Mouse (Mus musculus) adrenal gland (tissue): ENCODE measurements around the gene Pdrg1.

ENCODE experiments used
- intact Hi-C: fragments of 180-260 bp; cut with DNase I; formaldehyde crosslinking; loops from one replicate; pipeline ENCODE4 v1.15.1; 2025
- long read RNA-seq, 2 experiments: library from polyadenylated mRNA; unstranded; transcript quantifications; one replicate each; pipeline ENCODE4 v2.0.0; 2020; ENCODE audit warnings: borderline replicate concordance in 1 of 2; ENCODE audit not compliant: insufficient replicate concordance in 1 of 2

The Pdrg1 gene
- long read RNA-seq, experiment 1, transcript Pdrg1-201 (5 exons, 1,273 nt), result major isoform, 161 of 186 reads
- long read RNA-seq, experiment 1, partial matches to known transcripts, result 0 of 186 reads
- long read RNA-seq, experiment 1, other reads (novel, unspliced or antisense), result 23 of 186 reads
- long read RNA-seq, experiment 2, transcript Pdrg1-201 (5 exons, 1,273 nt), result major isoform, 196 of 218 reads
- long read RNA-seq, experiment 2, partial matches to known transcripts, result 9 of 218 reads
- long read RNA-seq, experiment 2, other reads (novel, unspliced or antisense), result 11 of 218 reads

- intact Hi-C loops, result loop anchor here (5.0 kb wide), 2 partner anchors 78 to 98 kb away; no protein-coding TSS in a partner anchor
Observed at GRCm38 (mm10) chr2:153014758-153015593, at the start of gene Pdrg1. Gene Pdrg1 (minus strand): TSS chr2:153015427.

- intact Hi-C loops, result no loop called here
Observed at GRCm38 (mm10) chr2:153064190-153064970, 49.2 kb upstream of the Pdrg1 start.

- intact Hi-C loops, result no loop called here
Observed at GRCm38 (mm10) chr2:153063394-153063793, 48.2 kb upstream of the Pdrg1 start.

- intact Hi-C loops, result no loop called here
Observed at GRCm38 (mm10) chr2:153060216-153060615, 45.0 kb upstream of the Pdrg1 start.

- intact Hi-C loops, result no loop called here
Observed at GRCm38 (mm10) chr2:153058365-153058764, 43.1 kb upstream of the Pdrg1 start.

GRCm38 (mm10) chr2:153055270-153055920 is 40.2 kb upstream of the Pdrg1 start:
- intact Hi-C loops, result no loop called here

- intact Hi-C loops, result no loop called here
Observed at GRCm38 (mm10) chr2:153053896-153054295, 38.7 kb upstream of the Pdrg1 start.

GRCm38 (mm10) chr2:153052700-153053351 is 37.6 kb upstream of the Pdrg1 start:
- intact Hi-C loops, result no loop called here

GRCm38 (mm10) chr2:153051537-153051936 is 36.3 kb upstream of the Pdrg1 start:
- intact Hi-C loops, result no loop called here

GRCm38 (mm10) chr2:153051095-153051494 is 35.9 kb upstream of the Pdrg1 start:
- intact Hi-C loops, result no loop called here

- intact Hi-C loops, result loop anchor here (5.0 kb wide), 2 partner anchors 32 to 92 kb away; no protein-coding TSS in a partner anchor
Observed at GRCm38 (mm10) chr2:153049997-153050358, 34.8 kb upstream of the Pdrg1 start.

GRCm38 (mm10) chr2:153049288-153049996 is 34.2 kb upstream of the Pdrg1 start:
- intact Hi-C loops, result loop anchor here (5.0 kb wide), 2 partner anchors 33 to 93 kb away; no protein-coding TSS in a partner anchor

GRCm38 (mm10) chr2:153047828-153048465 is 32.7 kb upstream of the Pdrg1 start:
- intact Hi-C loops, result loop anchor here (5.0 kb wide), 2 partner anchors 34 to 94 kb away; no protein-coding TSS in a partner anchor

GRCm38 (mm10) chr2:153045884-153046299 is 30.7 kb upstream of the Pdrg1 start:
- intact Hi-C loops, result loop anchor here (5.0 kb wide), 2 partner anchors 36 to 96 kb away; no protein-coding TSS in a partner anchor

- intact Hi-C loops, result no loop called here
Observed at GRCm38 (mm10) chr2:153043886-153044285, 28.7 kb upstream of the Pdrg1 start.

GRCm38 (mm10) chr2:153036690-153037089 is 21.5 kb upstream of the Pdrg1 start:
- intact Hi-C loops, result no loop called here

- intact Hi-C loops, result no loop called here
Observed at GRCm38 (mm10) chr2:153033545-153034230, 18.5 kb upstream of the Pdrg1 start.

- intact Hi-C loops, result no loop called here
Observed at GRCm38 (mm10) chr2:153032973-153033372, 17.7 kb upstream of the Pdrg1 start.
